Mouse (Mus musculus) mature B cell (primary cell): ENCODE results near the gene Ptpre.
"Not testable (repeated sequence)": the region's sequence is repeated elsewhere in the genome, so short reads cannot be mapped to it uniquely, and the experiment has no call there.

ENCODE experiments used
- in situ Hi-C: fragments of 300-500 bp; cut with MboI; formaldehyde crosslinking; loops from 2 replicates; pipeline ENCODE4 v1.14.3; 2019

Gene Ptpre

GRCm38 (mm10) chr7:135605002-135605803 lies 67.9 kb downstream of the Ptpre start:
- in situ Hi-C loops: no loop called here

- in situ Hi-C loops: no loop called here
These were observed 68.5 kb downstream of the Ptpre start for GRCm38 (mm10) chr7:135605804-135606072.

GRCm38 (mm10) chr7:135608208-135608607 lies 70.9 kb downstream of the Ptpre start:
- in situ Hi-C loops: no loop called here

- in situ Hi-C loops: no loop called here
These were observed 71.7 kb downstream of the Ptpre start for GRCm38 (mm10) chr7:135609028-135609427.

GRCm38 (mm10) chr7:135609655-135610054 lies 72.4 kb downstream of the Ptpre start:
- in situ Hi-C loops: no loop called here

GRCm38 (mm10) chr7:135612276-135612675 lies 75.0 kb downstream of the Ptpre start:
- in situ Hi-C loops: no loop called here

- in situ Hi-C loops: no loop called here
These were observed 75.5 kb downstream of the Ptpre start for GRCm38 (mm10) chr7:135612801-135613200.

- in situ Hi-C loops: no loop called here
These were observed 76.1 kb downstream of the Ptpre start for GRCm38 (mm10) chr7:135613380-135613779.

GRCm38 (mm10) chr7:135614892-135615291 lies 77.6 kb downstream of the Ptpre start:
- in situ Hi-C loops: no loop called here

GRCm38 (mm10) chr7:135616479-135616878 lies 79.2 kb downstream of the Ptpre start:
- in situ Hi-C loops: not testable (repeated sequence)

- in situ Hi-C loops: no loop called here
These were observed 80.5 kb downstream of the Ptpre start for GRCm38 (mm10) chr7:135617776-135618175.

GRCm38 (mm10) chr7:135621649-135622048 lies 84.4 kb downstream of the Ptpre start:
- in situ Hi-C loops: no loop called here

GRCm38 (mm10) chr7:135622241-135622640 lies 85.0 kb downstream of the Ptpre start:
- in situ Hi-C loops: no loop called here

GRCm38 (mm10) chr7:135624854-135625253 lies 87.6 kb downstream of the Ptpre start:
- in situ Hi-C loops: no loop called here

- in situ Hi-C loops: no loop called here
These were observed 91.1 kb downstream of the Ptpre start for GRCm38 (mm10) chr7:135628363-135628762.

- in situ Hi-C loops: no loop called here
These were observed 91.7 kb downstream of the Ptpre start for GRCm38 (mm10) chr7:135629019-135629418.

- in situ Hi-C loops: no loop called here
These were observed 94.7 kb downstream of the Ptpre start for GRCm38 (mm10) chr7:135631776-135632552.

- in situ Hi-C loops: no loop called here
These were observed 95.5 kb downstream of the Ptpre start for GRCm38 (mm10) chr7:135632716-135633258.

GRCm38 (mm10) chr7:135634851-135635624 lies 97.8 kb downstream of the Ptpre start:
- in situ Hi-C loops: no loop called here

GRCm38 (mm10) chr7:135637406-135637980 lies 100.2 kb downstream of the Ptpre start:
- in situ Hi-C loops: no loop called here

GRCm38 (mm10) chr7:135639361-135639760 lies 102.1 kb downstream of the Ptpre start:
- in situ Hi-C loops: no loop called here
